In genomic region chr14:57968873-57969272, GRCm38 (mm10) we compare ENCODE assay signal across 22 mouse cellular contexts. TPM values are rescaled to one million over a fixed set of nuclear protein-coding genes. Genes with fewer than 3 reads are reported as not detected.
DNase-seq lines count a peak whose midpoint lies in the region; ATAC-seq and TF ChIP-seq lines count a peak whose summit lies in the region.
"Had no signal": no experiment of that assay in that cellular context is flagged by ENCODE, and none has a peak within 500 bp of the region (broad histone marks: within the 10 kb centered on the region; RNA-seq: fewer than 3 reads in every experiment).

No protein-coding gene starts in this region.

- 0 out of 2 replicates have a peak, but pooled peaks have one; percentile 39 for ATAC-seq in erythroblast, adult 5-6 weeks (replicated peaks; ENCODE audit: low FRiP score, poor library complexity, severe bottlenecking)
- peak; percentile 73; the same call in 1 of the 2 replicates for ATAC-seq in liver, embryonic 14.5 days (ENCODE audit: insufficient read depth)
- peak; percentile 52 for ATAC-seq in megakaryocyte progenitor cell, adult 5-6 weeks (replicated peaks; ENCODE audit: poor library complexity)
- ATAC-seq in forebrain, embryonic 16.5 days, result no peak
- no peak for ATAC-seq in CD4-positive, CD25-positive, alpha-beta regulatory T cell, adult 4 months
- ATAC-seq: forebrain, embryonic 13.5 days; hindbrain, postnatal 0 days had no signal

- peaks cover 17 to 26% of the 10 kb centered on the region in 2 experiments for H3K4me1 ChIP-seq in liver, embryonic 14.5 days (replicated peaks; ENCODE audit: control insufficient read depth in 2 of 2, insufficient read depth in 2 of 2, low read length in 1 of 2)
- H3K4me1 ChIP-seq in forebrain, embryonic 16.5 days (replicated peaks; ENCODE audit: control insufficient read depth, insufficient read depth, low read length), result no peaks in the 10 kb centered on the region
- H3K4me1 ChIP-seq: embryonic facial prominence, embryonic 15.5 days; forebrain, embryonic 13.5 days; hindbrain, embryonic 13.5 days had no signal

- TF ChIP-seq EP300 in liver, embryonic 14.5 days (IDR thresholded peaks at IDR 0.05; ENCODE audit: low read depth), result peak; percentile 75

- no peaks in the 10 kb centered on the region for H3K27me3 ChIP-seq in liver, embryonic 14.5 days (ENCODE audit: control insufficient read depth, insufficient read depth, low read length)
- no peaks in the 10 kb centered on the region for H3K27me3 ChIP-seq in forebrain, embryonic 16.5 days (replicated peaks; ENCODE audit: control insufficient read depth, insufficient read depth, low read length)
- H3K27me3 ChIP-seq: embryonic facial prominence, embryonic 15.5 days; forebrain, embryonic 13.5 days; hindbrain, embryonic 13.5 days had no signal

- no peak overlapping the region for H3K4me3 ChIP-seq in liver, embryonic 14.5 days (ENCODE audit: insufficient read depth in 1 of 2, low read depth in 2 of 2, low read length in 2 of 2)
- no peak overlapping the region for H3K4me3 ChIP-seq in forebrain, embryonic 16.5 days (replicated peaks; ENCODE audit: low read length)
- H3K4me3 ChIP-seq: embryonic facial prominence, embryonic 15.5 days; forebrain, embryonic 13.5 days; gastrocnemius, adult 2 months; heart, embryonic 10.5 days; hindbrain, embryonic 13.5 days had no signal

- TF ChIP-seq CTCF in liver, embryonic 14.5 days (IDR thresholded peaks at IDR 0.05; ENCODE audit: low read depth), result no peak

- H3K4me2 ChIP-seq in liver, embryonic 14.5 days (ENCODE audit: low read depth), result peak overlapping the region; percentile 19
- no peak overlapping the region for H3K4me2 ChIP-seq in forebrain, embryonic 16.5 days (ENCODE audit: low read length)
- H3K4me2 ChIP-seq: embryonic facial prominence, embryonic 15.5 days; forebrain, embryonic 13.5 days; hindbrain, embryonic 13.5 days had no signal

- 40% methylated on average over 6 of the region's 6 CpGs for WGBS in liver, embryonic 14.5 days (ENCODE audit: insufficient replicate concordance)
- WGBS in forebrain, embryonic 16.5 days, result 84% methylated on average over 6 of the region's 6 CpGs

- peak; percentile 42 for DNase-seq in liver
- peak; percentile 35 to 57 (median 42) for DNase-seq in liver, embryonic 14.5 days (ENCODE audit: low read depth in 3 of 3, low spot score in 3 of 3)
- no peak for DNase-seq in gastrocnemius, postnatal 25 days
- DNase-seq in testis, postnatal 10 days (ENCODE audit: low spot score), result no peak
- DNase-seq: adrenal gland, postnatal 14 days; cerebellum, adult 8-10 months; cerebellum, postnatal 14 days; embryo, embryonic 11 days; gastrocnemius, adult 2 months; gastrocnemius, postnatal 36 days; heart, adult 18-20 months; heart, postnatal 10 days had no signal

- H3K9me3 ChIP-seq in liver, embryonic 14.5 days (ENCODE audit: control insufficient read depth, low read length), result no peaks in the 10 kb centered on the region
- no peaks in the 10 kb centered on the region for H3K9me3 ChIP-seq in forebrain, embryonic 16.5 days (ENCODE audit: control insufficient read depth, low read length)
- H3K9me3 ChIP-seq: embryonic facial prominence, embryonic 15.5 days; forebrain, embryonic 13.5 days; G1E; heart, embryonic 10.5 days; hindbrain, embryonic 13.5 days had no signal

- peak overlapping the region; percentile 65 for H3K27ac ChIP-seq in liver, embryonic 14.5 days
- H3K27ac ChIP-seq in forebrain, embryonic 16.5 days (ENCODE audit: low read length), result no peak overlapping the region
- H3K27ac ChIP-seq: embryonic facial prominence, embryonic 15.5 days; forebrain, embryonic 13.5 days; gastrocnemius, adult 2 months; heart, embryonic 10.5 days; hindbrain, embryonic 13.5 days; hindbrain, postnatal 0 days had no signal

- H3K9ac ChIP-seq in liver, embryonic 14.5 days (replicated peaks), result peak overlapping the region; percentile 28
- no peak overlapping the region for H3K9ac ChIP-seq in forebrain, embryonic 16.5 days (replicated peaks; ENCODE audit: low read depth, low read length)
- H3K9ac ChIP-seq: embryonic facial prominence, embryonic 15.5 days; forebrain, embryonic 13.5 days; hindbrain, embryonic 13.5 days had no signal

- H3K36me3 ChIP-seq in liver, embryonic 14.5 days (replicated peaks; ENCODE audit: control insufficient read depth, insufficient read depth, low read depth), result no peaks in the 10 kb centered on the region; the same call in 1 of the 2 replicates
- peaks cover 4% of the 10 kb centered on the region; the same call in 1 of the 2 replicates for H3K36me3 ChIP-seq in forebrain, embryonic 16.5 days (ENCODE audit: control insufficient read depth, insufficient read depth)

RNA-seq across cellular contexts. Expression of gene Micu2, which starts 30.2 kb away (rescaled TPM):
- total RNA-seq in erythroblast, adult 5-6 weeks (2015; ENCODE audit: low replicate concordance), result 13.8 and 15.7 TPM in 2 replicates
- 38.3 and 41.3 TPM in 2 replicates for total RNA-seq in erythroblast, adult 5-6 weeks (2017; ENCODE audit: low replicate concordance)
- 9.0 and 13.6 TPM in 2 replicates for polyA plus RNA-seq in liver, embryonic 14.5 days (2012; rRNA removed)
- 25.6 and 30.9 TPM in 2 replicates for polyA plus RNA-seq in liver, embryonic 14.5 days (2014; fragmentation: Nextera tagmentation; extraction: Ambion mirVana)
- total RNA-seq in megakaryocyte progenitor cell, adult 5-6 weeks (2015), result 29.9 and 35.5 TPM in 2 replicates
- total RNA-seq in megakaryocyte progenitor cell, adult 5-6 weeks (2017), result 71.0 and 84.1 TPM in 2 replicates
- 71.8 and 73.4 TPM in 2 replicates for polyA plus RNA-seq in forebrain, embryonic 16.5 days (2015; fragmentation: Nextera tagmentation; extraction: Ambion mirVana)
- total RNA-seq in gastrocnemius, postnatal 25 days (2021), result 10 to 100 TPM; 32.6 to 32.7 TPM
- polyA plus RNA-seq in CD4-positive, CD25-positive, alpha-beta regulatory T cell, adult 4 months (2017; shearing (Covaris generic)), result 10 to 100 TPM; 12.6 to 19.2 TPM

Comparison
In these comparisons a context has a peak if more than half of its experiments do, and no peak if none do; other contexts are left out.
1. ATAC-seq: peak in erythroblast, adult 5-6 weeks (single experiment), liver, embryonic 14.5 days (single experiment) and megakaryocyte progenitor cell, adult 5-6 weeks (single experiment); none in forebrain, embryonic 16.5 days (single experiment) and CD4-positive, CD25-positive, alpha-beta regulatory T cell, adult 4 months (single experiment).
2. DNase-seq: peak in liver (single experiment) and liver, embryonic 14.5 days (3 of 3); none in gastrocnemius, postnatal 25 days (single experiment) and testis, postnatal 10 days (single experiment).